Mouse (Mus musculus) liver, embryonic 14 days (tissue): ENCODE results near the gene Dcaf12. TPM values are rescaled to one million over a fixed set of nuclear protein-coding genes. Genes with fewer than 3 reads are reported as not detected.

Experiments
- polyA plus RNA-seq: library from polyadenylated mRNA; depleted of rRNA; stranded (reverse); fragments of >200 nt; gene quantifications from 2 replicates; pipeline ENCODE4 v1.2.3, GENCODE M21; 2012; rRNA removed

The Dcaf12 gene
- polyA plus RNA-seq = 27.9 and 35.3 TPM in 2 replicates

GRCm38 (mm10) chr4:41314141-41315129 lies at the start of gene Dcaf12:
Gene Dcaf12 (minus strand): TSS chr4:41314889.

GRCm38 (mm10) chr4:41348584-41349198 lies 34.0 kb upstream of the Dcaf12 start, which contains the start of gene Ubap1:
Gene Ubap1 (plus strand): TSS chr4:41348996.

GRCm38 (mm10) chr4:41274980-41275850 lies 39.5 kb downstream of the Dcaf12 start, which contains the start of gene Ubap2:
Gene Ubap2 (minus strand): TSS chr4:41275144.

Other genes starting within 250 kb of the Dcaf12 start
- gene Aqp3, start 216.7 kb downstream of the Dcaf12 start, polyA plus RNA-seq = 13.0 and 13.2 TPM in 2 replicates
- 7.8 and 9.2 TPM in 2 replicates for gene Nol6, start 190.4 kb downstream of the Dcaf12 start, polyA plus RNA-seq
- gene Ube2r2, start 179.1 kb downstream of the Dcaf12 start, polyA plus RNA-seq = 46.9 and 48.6 TPM in 2 replicates
- 13.7 and 19.4 TPM in 2 replicates for gene Ubap2, start 39.7 kb downstream of the Dcaf12 start, polyA plus RNA-seq
- gene Ubap1, start 34.1 kb upstream of the Dcaf12 start, polyA plus RNA-seq = 16.5 and 18.8 TPM in 2 replicates
- 3.6 and 4.6 TPM in 2 replicates for gene Kif24, start 150.0 kb upstream of the Dcaf12 start, polyA plus RNA-seq
- gene Nudt2, start 150.3 kb upstream of the Dcaf12 start, polyA plus RNA-seq = 14.3 and 14.6 TPM in 2 replicates
- 0.50 and 0.59 TPM in 2 replicates for gene AI464131, start 188.2 kb upstream of the Dcaf12 start, polyA plus RNA-seq
- gene 1110017D15Rik, start 202.4 kb upstream of the Dcaf12 start, polyA plus RNA-seq = not detected in 2 replicates